Mouse (Mus musculus) midbrain, embryonic 14.5 days (tissue): ENCODE results near the gene Dcaf7. TPM values are rescaled to one million over a fixed set of nuclear protein-coding genes. Genes with fewer than 3 reads are reported as not detected.

Experiments
- ATAC-seq: fragments of 200-750 bp; cut with Nextera tagmentation; 2 replicates; pipeline ENCODE4 v1.8.0; 2017; ENCODE audit warnings: moderate number of reproducible peaks, moderate library complexity; ENCODE audit not compliant: low FRiP score, low TSS enrichment
- DNase-seq: peaks from one replicate; pipeline ENCODE4 v3.0.0-alpha.2; 2015
- H3K27ac ChIP-seq: fragments of 300-500 bp; sonication (generic); replicated peaks from 2 replicates; pipeline ENCODE4 v1.5.1; 2014; ENCODE audit warnings: mild to moderate bottlenecking, low read depth, low read length, moderate library complexity
- H3K27me3 ChIP-seq: fragments of 300-500 bp; sonication (generic); 2 replicates; pipeline ENCODE4 v1.6.1; 2014; ENCODE audit warnings: low read length, control low read depth, mixed read lengths; ENCODE audit not compliant: control insufficient read depth, insufficient read depth
- H3K36me3 ChIP-seq: fragments of 300-500 bp; sonication (generic); 2 replicates; pipeline ENCODE4 v1.6.1; 2014; ENCODE audit warnings: low read length, control low read depth; ENCODE audit not compliant: control insufficient read depth, insufficient read depth
- H3K4me1 ChIP-seq: fragments of 300-500 bp; sonication (generic); 2 replicates; pipeline ENCODE4 v1.6.1; 2014; ENCODE audit warnings: mild to moderate bottlenecking, antibody characterized with exemption, low read length, control low read depth; ENCODE audit not compliant: control insufficient read depth, insufficient read depth
- H3K4me2 ChIP-seq: fragments of 300-500 bp; sonication (generic); 2 replicates; pipeline ENCODE4 v1.6.1; 2014; ENCODE audit warnings: mild to moderate bottlenecking, low read length, moderate library complexity
- H3K4me3 ChIP-seq: fragments of 300-500 bp; sonication (generic); replicated peaks from 2 replicates; pipeline ENCODE4 v1.5.1; 2014; ENCODE audit warnings: low read depth, low read length
- H3K9ac ChIP-seq: fragments of 300-500 bp; sonication (generic); replicated peaks from 2 replicates; pipeline ENCODE4 v1.6.1; 2014; ENCODE audit warnings: mild to moderate bottlenecking, low read length, moderate library complexity
- H3K9me3 ChIP-seq: fragments of 300-500 bp; sonication (generic); 2 replicates; pipeline ENCODE4 v1.6.1; 2016; ENCODE audit warnings: low read length, control low read depth, mixed read lengths; ENCODE audit not compliant: control insufficient read depth
- whole genome bisulfite sequencing: fragments of 180-500 bp; shearing (Covaris S2); extraction: QIAGEN DNeasy Blood & Tissue Kit; methylation state at CpG from one replicate; pipeline ENCODE4 v1.1.7; 2014; 5-methylcytosine and 5-hydroxymethylcytosine counted together
- polyA plus RNA-seq: library from polyadenylated mRNA; unstranded; fragments of >200 nt; fragmentation: Nextera tagmentation; extraction: Ambion mirVana; gene quantifications from 2 replicates; pipeline ENCODE4 v1.2.1, GENCODE M21; 2014

Gene Dcaf7
- polyA plus RNA-seq, 1 experiment from 2014 or later = 153 TPM

DNA sequence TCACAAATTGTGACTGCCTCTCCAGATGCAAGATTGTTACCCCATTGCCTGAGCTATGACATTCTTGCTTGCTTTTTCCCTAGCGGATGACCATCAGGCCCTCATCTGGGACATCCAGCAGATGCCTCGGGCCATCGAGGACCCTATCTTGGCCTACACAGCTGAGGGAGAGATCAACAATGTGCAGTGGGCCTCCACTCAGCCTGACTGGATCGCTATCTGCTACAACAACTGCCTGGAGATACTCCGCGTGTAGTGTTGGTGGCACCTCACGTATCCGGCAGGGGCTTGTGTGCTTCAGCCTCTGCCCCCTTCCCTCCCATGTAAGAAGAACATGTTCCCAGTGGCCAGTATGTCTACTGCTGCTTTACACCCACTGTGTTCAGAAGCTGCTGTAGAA is 17.9 kb downstream of the Dcaf7 start:
- 97% methylated on average over 8 of the region's 8 CpGs for WGBS

DNA sequence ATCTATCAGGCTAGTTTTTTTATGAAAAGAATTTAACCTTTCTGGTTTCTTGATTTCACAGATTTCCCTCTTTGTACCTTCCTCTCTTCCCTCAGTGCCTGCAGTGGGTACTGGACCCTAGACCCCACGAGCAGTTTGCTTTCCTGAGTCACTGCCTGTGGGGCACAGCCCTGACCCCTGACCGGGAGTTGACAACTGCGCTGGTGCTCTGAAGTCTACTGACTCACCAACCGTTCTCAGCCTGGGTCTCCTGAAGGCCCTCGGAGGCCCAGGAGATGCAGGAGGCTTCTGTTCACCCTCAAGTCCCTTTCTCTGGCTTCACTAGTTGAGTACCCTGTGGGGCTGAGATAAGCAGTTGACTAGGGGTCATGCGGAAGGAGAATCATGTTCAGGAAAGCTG is 18.7 kb downstream of the Dcaf7 start:
- Histone ChIP-seq H3K4me3 (no peak overlapping the region), H3K27ac (no peak overlapping the region), H3K36me3 (peaks cover 96% of the 10 kb centered on the region), H3K4me1 (no peaks in the 10 kb centered on the region), H3K9ac (no peak overlapping the region), H3K27me3 (no peaks in the 10 kb centered on the region), H3K9me3 (no peaks in the 10 kb centered on the region), H3K4me2 (no peak overlapping the region)
- ATAC-seq (no peak), DNase-seq (no peak)
- WGBS = 94% methylated on average over 6 of the region's 6 CpGs

More for the DNA sequence above, 17.9 kb downstream of the Dcaf7 start:
- Histone ChIP-seq H3K4me3 (no peak overlapping the region), H3K36me3 (peaks cover 94% of the 10 kb centered on the region), H3K9me3 (no peaks in the 10 kb centered on the region), H3K9ac (no peak overlapping the region), H3K27ac (no peak overlapping the region), H3K4me1 (no peaks in the 10 kb centered on the region), H3K4me2 (no peak overlapping the region), H3K27me3 (no peaks in the 10 kb centered on the region)
- DNase-seq = no peak
- ATAC-seq = no peak

DNA sequence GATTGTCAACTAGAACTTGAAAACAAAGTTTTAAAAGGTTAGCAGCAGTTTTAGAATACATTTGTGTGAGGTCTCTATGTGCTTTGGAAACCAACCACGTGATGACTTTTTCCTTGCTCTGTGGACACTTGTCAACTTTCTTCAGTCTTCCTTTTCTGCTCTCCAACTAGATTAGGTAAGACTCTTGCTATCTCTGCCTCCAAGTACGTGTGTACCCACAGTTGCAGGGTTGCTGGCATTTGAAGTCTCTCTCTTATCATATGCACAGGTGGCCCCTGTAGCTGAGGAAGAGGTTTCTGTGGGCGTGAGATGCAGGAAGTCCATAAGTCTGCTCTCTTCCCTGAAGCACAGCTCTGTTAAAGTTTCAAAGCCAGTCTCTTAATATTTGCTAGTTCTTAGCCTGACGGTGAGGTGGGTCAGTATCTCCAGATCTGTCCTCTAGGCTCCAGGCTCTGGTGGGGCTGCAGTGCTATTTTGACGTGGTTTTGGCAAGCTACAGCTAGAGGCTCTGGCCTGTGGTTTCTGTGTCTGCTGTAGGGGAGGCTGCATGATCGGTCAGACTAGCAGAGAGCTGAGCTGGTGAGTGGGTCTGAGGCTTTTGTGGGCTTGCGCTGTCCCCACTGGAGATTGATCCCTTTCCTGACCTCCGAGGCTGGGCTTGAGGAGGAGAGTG is 20.3 kb downstream of the Dcaf7 start:
- no peak overlapping the region for H3K9ac ChIP-seq
- H3K36me3 ChIP-seq = peaks cover 80% of the 10 kb centered on the region
- WGBS = 94% methylated on average over 8 of the region's 8 CpGs
- no peak for ATAC-seq
- H3K4me3 ChIP-seq = no peak overlapping the region
- no peak for DNase-seq
- no peaks in the 10 kb centered on the region for H3K9me3 ChIP-seq
- H3K4me2 ChIP-seq = no peak overlapping the region
- H3K4me1 ChIP-seq = no peaks in the 10 kb centered on the region
- H3K27ac ChIP-seq = no peak overlapping the region
- no peaks in the 10 kb centered on the region for H3K27me3 ChIP-seq

DNA sequence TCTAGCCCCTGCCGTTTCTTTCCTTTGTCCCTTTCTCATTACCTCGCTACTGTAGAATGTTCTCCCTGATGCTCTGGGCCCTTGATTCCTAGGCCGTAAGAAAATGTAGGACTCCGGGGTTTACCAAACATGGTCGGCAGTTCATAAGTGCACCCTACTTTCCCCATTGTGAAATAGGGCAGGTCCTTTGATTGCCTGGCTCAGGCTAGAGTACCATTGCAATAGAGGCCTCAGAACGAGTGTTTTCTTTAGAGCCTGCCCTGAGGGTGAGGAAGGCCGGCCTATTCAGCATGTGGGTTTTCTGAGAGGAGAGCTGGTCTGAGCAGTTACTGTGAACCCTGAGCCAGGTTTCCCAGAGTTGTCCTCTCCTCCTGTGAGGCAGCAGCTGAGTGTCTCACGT is 21.3 kb downstream of the Dcaf7 start:
- H3K9ac ChIP-seq = no peak overlapping the region
- no peaks in the 10 kb centered on the region for H3K9me3 ChIP-seq
- H3K36me3 ChIP-seq = peaks cover 70% of the 10 kb centered on the region
- 88% methylated on average over 8 of the region's 8 CpGs for WGBS
- H3K4me2 ChIP-seq = no peak overlapping the region
- DNase-seq (no peak), ATAC-seq (no peak)
- H3K27ac ChIP-seq = no peak overlapping the region
- no peak overlapping the region for H3K4me3 ChIP-seq
- no peaks in the 10 kb centered on the region for H3K27me3 ChIP-seq
- no peaks in the 10 kb centered on the region for H3K4me1 ChIP-seq

DNA sequence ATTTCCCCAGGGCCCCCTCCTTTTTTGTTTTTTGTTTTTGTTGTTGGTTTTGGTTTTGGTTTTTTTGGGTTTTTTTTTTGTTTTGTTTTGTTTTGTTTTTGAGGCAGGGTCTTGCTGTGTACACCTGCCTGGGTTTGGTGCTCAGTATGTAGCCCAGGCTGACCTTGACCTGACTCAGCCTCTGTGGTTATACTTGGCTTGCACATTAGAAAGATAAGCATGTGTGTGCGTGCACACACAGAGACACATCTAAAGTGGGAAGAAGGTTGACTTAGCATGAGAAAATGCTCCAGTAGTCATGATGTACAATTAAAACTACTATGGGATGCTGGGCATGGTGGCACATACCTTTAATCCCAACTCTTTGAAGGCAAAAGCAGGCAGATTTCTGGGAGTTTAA is 23.9 kb downstream of the Dcaf7 start:
- Histone ChIP-seq H3K9ac (no peak overlapping the region), H3K9me3 (no peaks in the 10 kb centered on the region), H3K27me3 (no peaks in the 10 kb centered on the region), H3K4me1 (0 out of 2 replicates have a peak, but pooled peaks cover 3% of the 10 kb centered on the region), H3K4me2 (no peak overlapping the region), H3K27ac (no peak overlapping the region), H3K4me3 (no peak overlapping the region), H3K36me3 (peaks cover 44% of the 10 kb centered on the region)
- 95% methylated on average over 1 of the region's 1 CpGs for WGBS
- ATAC-seq = no peak
- DNase-seq = no peak

DNA sequence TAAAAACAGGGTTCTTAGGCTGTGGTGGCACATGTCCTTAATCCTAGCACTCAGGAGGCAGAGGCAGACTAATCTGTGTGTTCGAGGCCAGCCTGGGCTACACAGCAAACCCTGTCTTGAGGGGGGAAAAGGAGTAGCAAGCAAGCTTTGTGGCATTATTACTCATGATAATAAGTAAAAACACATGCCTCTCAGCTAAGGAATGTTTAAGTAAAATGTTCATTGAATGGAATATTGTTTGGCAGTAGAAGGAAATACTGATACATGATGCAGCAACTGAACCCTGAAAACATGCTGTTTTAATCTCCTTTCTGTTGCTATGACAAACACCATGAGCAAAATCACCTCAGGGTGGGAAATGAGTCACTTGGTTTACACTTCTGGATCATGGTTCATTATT is 24.6 kb downstream of the Dcaf7 start:
- Histone ChIP-seq H3K27ac (no peak overlapping the region), H3K4me3 (no peak overlapping the region), H3K4me1 (0 out of 2 replicates have a peak, but pooled peaks cover 3% of the 10 kb centered on the region), H3K9ac (no peak overlapping the region), H3K9me3 (no peaks in the 10 kb centered on the region), H3K36me3 (peaks cover 37% of the 10 kb centered on the region), H3K27me3 (no peaks in the 10 kb centered on the region), H3K4me2 (no peak overlapping the region)
- no peak for DNase-seq
- 87% methylated on average over 1 of the region's 1 CpGs for WGBS
- ATAC-seq = no peak

DNA sequence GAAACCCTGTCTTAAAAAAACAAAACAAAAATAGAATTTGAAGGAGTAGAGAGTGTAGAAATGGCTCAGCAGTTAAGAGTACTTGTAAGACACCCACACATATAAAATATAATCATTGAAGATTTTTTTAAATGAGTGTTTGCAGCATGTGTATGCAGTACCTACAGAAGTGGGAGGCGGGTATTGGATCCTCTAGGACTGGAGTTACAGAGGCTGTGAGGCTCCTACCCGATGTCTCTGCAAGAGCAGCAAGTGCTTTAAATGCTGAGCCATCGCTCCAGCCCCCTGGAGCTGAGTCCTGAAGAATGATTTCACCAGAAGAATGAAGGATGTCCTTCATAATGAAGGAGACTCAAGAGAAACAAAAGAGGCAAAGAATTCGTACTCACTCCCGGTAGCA is 27.1 kb downstream of the Dcaf7 start:
- Histone ChIP-seq H3K27ac (no peak overlapping the region), H3K27me3 (no peaks in the 10 kb centered on the region), H3K4me3 (no peak overlapping the region), H3K4me2 (no peak overlapping the region), H3K4me1 (0 out of 2 replicates have a peak, but pooled peaks cover 3% of the 10 kb centered on the region), H3K9me3 (no peaks in the 10 kb centered on the region), H3K9ac (no peak overlapping the region), H3K36me3 (peaks cover 15% of the 10 kb centered on the region)
- DNase-seq = no peak
- WGBS = 85% methylated on average over 5 of the region's 5 CpGs
- ATAC-seq = no peak

DNA sequence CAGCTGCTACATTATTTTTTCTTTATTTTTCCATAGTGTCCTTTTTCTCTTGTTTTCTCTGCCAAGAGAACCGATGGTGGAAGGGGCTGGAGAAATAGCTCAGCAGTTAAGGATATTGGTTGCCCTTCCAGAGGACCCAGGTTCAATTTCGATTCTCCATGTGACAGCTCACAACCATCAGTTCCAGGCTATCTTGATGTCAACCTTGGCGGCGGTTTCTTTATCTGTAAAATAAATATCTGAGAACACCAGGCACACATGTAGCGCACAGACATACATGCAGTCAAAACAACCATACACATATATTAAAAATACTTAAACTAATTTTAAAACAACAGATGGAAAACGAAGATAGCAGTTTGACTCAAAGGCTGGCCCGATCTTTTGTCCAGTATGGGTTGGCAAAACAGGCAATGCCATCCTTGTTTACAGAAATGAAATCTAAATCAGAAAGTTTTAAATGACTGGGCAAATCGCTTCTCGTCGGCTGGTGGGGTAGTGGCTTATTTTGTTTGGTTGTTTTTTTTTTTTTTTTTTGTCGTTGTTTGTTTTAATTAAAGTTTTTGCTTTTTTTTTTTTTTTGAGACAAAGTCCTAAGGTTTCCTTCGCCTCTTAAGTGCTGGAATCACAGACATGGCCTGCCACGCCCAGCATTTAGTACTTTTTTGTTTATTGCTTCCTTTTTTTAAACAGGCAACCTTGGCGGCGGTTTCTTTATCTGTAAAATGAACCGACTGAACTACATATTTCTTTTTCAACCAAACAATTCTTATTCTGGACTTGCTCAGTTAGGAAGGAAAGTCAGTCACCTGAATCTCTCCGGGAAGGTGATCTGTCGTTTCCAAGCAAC is 28.6 kb downstream of the Dcaf7 start:
- no peak for ATAC-seq
- H3K4me2 ChIP-seq = peak overlapping the region; percentile 70
- no peak for DNase-seq
- H3K4me3 ChIP-seq = peak overlapping the region; percentile 81
- no peaks in the 10 kb centered on the region for H3K36me3 ChIP-seq
- H3K27me3 ChIP-seq = no peaks in the 10 kb centered on the region
- peak overlapping the region; percentile 32; the same call in 1 of the 2 replicates for H3K9ac ChIP-seq
- 43% methylated on average over 18 of the region's 18 CpGs for WGBS
- peak overlapping the region; percentile 21; the same call in 1 of the 2 replicates for H3K27ac ChIP-seq
- no peaks in the 10 kb centered on the region for H3K9me3 ChIP-seq
- H3K4me1 ChIP-seq = 0 out of 2 replicates have a peak, but pooled peaks cover 3% of the 10 kb centered on the region
